Mouse (Mus musculus): ENCODE measurements around the gene Smarce1. TPM values are rescaled to one million over a fixed set of nuclear protein-coding genes. Genes with fewer than 3 reads are reported as not detected.

Gene Smarce1
- polyA plus RNA-seq, 1 experiment from 2014 or later = 154 TPM

- Histone ChIP-seq H3K4me2 (ENCODE audit: low read length) (no peak overlapping the region), H3K4me1 (replicated peaks; ENCODE audit: insufficient read depth, low read length) (no peaks in the 10 kb centered on the region), H3K36me3 (ENCODE audit: insufficient read depth, low read length) (peaks cover 50% of the 10 kb centered on the region), H3K9ac (ENCODE audit: low read depth, low read length) (no peak overlapping the region), H3K27ac (no peak overlapping the region), H3K4me3 (replicated peaks; ENCODE audit: low read depth, low read length) (no peak overlapping the region), H3K27me3 (ENCODE audit: insufficient read depth, low read length) (no peaks in the 10 kb centered on the region), H3K9me3 (replicated peaks; ENCODE audit: low read length) (no peaks in the 10 kb centered on the region)
- TF ChIP-seq CTCF (IDR thresholded peaks at IDR 0.05; ENCODE audit: low read depth) = peak; percentile 24; the same call in 1 of the 2 replicates
- DNase-seq (ENCODE audit: low spot score) (no peak), ATAC-seq (replicated peaks; ENCODE audit: low FRiP score, low read depth) (no peak; the same call in 1 of the 2 replicates)
- 44% methylated on average over 2 of the region's 2 CpGs for WGBS
Measured at GRCm38 (mm10) chr11:99221811-99222210, 9.0 kb downstream of the Smarce1 start.

GRCm38 (mm10) chr11:99217248-99217986 lies 13.4 kb downstream of the Smarce1 start:
- H3K4me2 ChIP-seq (ENCODE audit: low read length) = no peak overlapping the region
- no peaks in the 10 kb centered on the region for H3K27me3 ChIP-seq (ENCODE audit: insufficient read depth, low read length)
- H3K9me3 ChIP-seq (replicated peaks; ENCODE audit: low read length) = no peaks in the 10 kb centered on the region
- 89% methylated on average over 7 of the region's 7 CpGs for WGBS
- TF ChIP-seq CTCF (IDR thresholded peaks at IDR 0.05; ENCODE audit: low read depth) = peak; percentile 26; the same call in 1 of the 2 replicates
- no peaks in the 10 kb centered on the region for H3K4me1 ChIP-seq (replicated peaks; ENCODE audit: insufficient read depth, low read length)
- ATAC-seq (replicated peaks; ENCODE audit: low FRiP score, low read depth) = no peak
- peaks cover 58% of the 10 kb centered on the region for H3K36me3 ChIP-seq (ENCODE audit: insufficient read depth, low read length)
- H3K27ac ChIP-seq = no peak overlapping the region
- no peak overlapping the region for H3K4me3 ChIP-seq (replicated peaks; ENCODE audit: low read depth, low read length)
- H3K9ac ChIP-seq (ENCODE audit: low read depth, low read length) = no peak overlapping the region
- DNase-seq (ENCODE audit: low spot score) = no peak

GRCm38 (mm10) chr11:99216181-99216580 lies 14.6 kb downstream of the Smarce1 start:
- Histone ChIP-seq H3K4me2 (ENCODE audit: low read length) (no peak overlapping the region), H3K27me3 (ENCODE audit: insufficient read depth, low read length) (no peaks in the 10 kb centered on the region)
- WGBS = 95% methylated on average over 3 of the region's 3 CpGs

GRCm38 (mm10) chr11:99212693-99213092 lies 18.1 kb downstream of the Smarce1 start:
- TF ChIP-seq CTCF (IDR thresholded peaks at IDR 0.05; ENCODE audit: low read depth) = no peak
- H3K36me3 ChIP-seq (ENCODE audit: insufficient read depth, low read length) = peaks cover 66% of the 10 kb centered on the region
- H3K4me2 ChIP-seq (ENCODE audit: low read length) = no peak overlapping the region
- 89% methylated on average over 7 of the region's 7 CpGs for WGBS
- no peaks in the 10 kb centered on the region for H3K27me3 ChIP-seq (ENCODE audit: insufficient read depth, low read length)
- H3K27ac ChIP-seq = no peak overlapping the region
- ATAC-seq (replicated peaks; ENCODE audit: low FRiP score, low read depth) (no peak), DNase-seq (ENCODE audit: low spot score) (no peak)
- H3K9me3 ChIP-seq (replicated peaks; ENCODE audit: low read length) = no peaks in the 10 kb centered on the region
- no peak overlapping the region for H3K4me3 ChIP-seq (replicated peaks; ENCODE audit: low read depth, low read length)
- H3K9ac ChIP-seq (ENCODE audit: low read depth, low read length) = no peak overlapping the region
- H3K4me1 ChIP-seq (replicated peaks; ENCODE audit: insufficient read depth, low read length) = no peaks in the 10 kb centered on the region

More at GRCm38 (mm10) chr11:99216181-99216580, 14.6 kb downstream of the Smarce1 start:
- no peak overlapping the region for H3K9ac ChIP-seq (ENCODE audit: low read depth, low read length)
- H3K4me1 ChIP-seq (replicated peaks; ENCODE audit: insufficient read depth, low read length) = no peaks in the 10 kb centered on the region
- no peak for DNase-seq (ENCODE audit: low spot score)
- no peak for ATAC-seq (replicated peaks; ENCODE audit: low FRiP score, low read depth)
- H3K27ac ChIP-seq = no peak overlapping the region
- H3K36me3 ChIP-seq (ENCODE audit: insufficient read depth, low read length) = peaks cover 69% of the 10 kb centered on the region
- TF ChIP-seq CTCF (IDR thresholded peaks at IDR 0.05; ENCODE audit: low read depth) = no peak
- H3K9me3 ChIP-seq (replicated peaks; ENCODE audit: low read length) = no peaks in the 10 kb centered on the region
- H3K4me3 ChIP-seq (replicated peaks; ENCODE audit: low read depth, low read length) = no peak overlapping the region

GRCm38 (mm10) chr11:99211964-99212363 lies 18.9 kb downstream of the Smarce1 start:
- H3K9me3 ChIP-seq (replicated peaks; ENCODE audit: low read length) = no peaks in the 10 kb centered on the region
- WGBS = 78% methylated on average over 2 of the region's 2 CpGs
- ATAC-seq (replicated peaks; ENCODE audit: low FRiP score, low read depth) = no peak
- H3K4me2 ChIP-seq (ENCODE audit: low read length) = no peak overlapping the region
- DNase-seq (ENCODE audit: low spot score) = no peak
- no peak overlapping the region for H3K27ac ChIP-seq
- no peak for TF ChIP-seq CTCF (IDR thresholded peaks at IDR 0.05; ENCODE audit: low read depth)
- H3K4me1 ChIP-seq (replicated peaks; ENCODE audit: insufficient read depth, low read length) = no peaks in the 10 kb centered on the region
- H3K4me3 ChIP-seq (replicated peaks; ENCODE audit: low read depth, low read length) = no peak overlapping the region
- peaks cover 59% of the 10 kb centered on the region for H3K36me3 ChIP-seq (ENCODE audit: insufficient read depth, low read length)
- H3K9ac ChIP-seq (ENCODE audit: low read depth, low read length) = no peak overlapping the region
- no peaks in the 10 kb centered on the region for H3K27me3 ChIP-seq (ENCODE audit: insufficient read depth, low read length)

GRCm38 (mm10) chr11:99208105-99208669 lies 22.6 kb downstream of the Smarce1 start:
- Histone ChIP-seq H3K9ac (ENCODE audit: low read depth, low read length) (no peak overlapping the region), H3K4me2 (ENCODE audit: low read length) (no peak overlapping the region), H3K4me1 (replicated peaks; ENCODE audit: insufficient read depth, low read length) (no peaks in the 10 kb centered on the region), H3K36me3 (ENCODE audit: insufficient read depth, low read length) (peaks cover 32% of the 10 kb centered on the region), H3K4me3 (replicated peaks; ENCODE audit: low read depth, low read length) (no peak overlapping the region), H3K27ac (no peak overlapping the region), H3K9me3 (replicated peaks; ENCODE audit: low read length) (no peaks in the 10 kb centered on the region), H3K27me3 (ENCODE audit: insufficient read depth, low read length) (no peaks in the 10 kb centered on the region)
- DNase-seq (ENCODE audit: low spot score) (no peak), ATAC-seq (replicated peaks; ENCODE audit: low FRiP score, low read depth) (no peak)
- TF ChIP-seq CTCF (IDR thresholded peaks at IDR 0.05; ENCODE audit: low read depth) = no peak
- WGBS = 77% methylated on average over 8 of the region's 8 CpGs
